Mouse (Mus musculus) stomach, postnatal 0 days (tissue): ENCODE results near the gene Fbxo31. TPM values are rescaled to one million over a fixed set of nuclear protein-coding genes. Genes with fewer than 3 reads are reported as not detected.
"Not testable (repeated sequence)": the region's sequence is repeated elsewhere in the genome, so short reads cannot be mapped to it uniquely, and the experiment has no call there.

ENCODE experiments used
- ATAC-seq: fragments of 200-750 bp; cut with Nextera tagmentation; 2 replicates; pipeline ENCODE4 v1.8.0; 2017; ENCODE audit not compliant: low FRiP score, low TSS enrichment
- DNase-seq: peaks from one replicate; pipeline ENCODE4 v3.0.0-alpha.2; 2016; ENCODE audit warnings: low spot score
- H3K27ac ChIP-seq: fragments of 300-500 bp; sonication (generic); replicated peaks from 2 replicates; pipeline ENCODE4 v1.5.1; 2014; ENCODE audit warnings: mild to moderate bottlenecking, control low read depth
- H3K27me3 ChIP-seq: fragments of 300-500 bp; sonication (generic); 2 replicates; pipeline ENCODE4 v1.6.1; 2014; ENCODE audit warnings: low read length; ENCODE audit not compliant: control insufficient read depth, insufficient read depth
- H3K36me3 ChIP-seq: fragments of 300-500 bp; sonication (generic); 2 replicates; pipeline ENCODE4 v1.6.1; 2014; ENCODE audit warnings: low read length, mixed read lengths; ENCODE audit not compliant: control insufficient read depth, insufficient read depth
- H3K4me1 ChIP-seq: fragments of 300-500 bp; sonication (generic); replicated peaks from 2 replicates; pipeline ENCODE4 v1.6.1; 2014; ENCODE audit warnings: antibody characterized with exemption; ENCODE audit not compliant: control insufficient read depth, insufficient read depth
- H3K4me2 ChIP-seq: fragments of 300-500 bp; sonication (generic); replicated peaks from 2 replicates; pipeline ENCODE4 v1.6.1; 2014; ENCODE audit warnings: low read depth, mild to moderate bottlenecking, control low read depth, moderate library complexity
- H3K4me3 ChIP-seq: fragments of 300-500 bp; sonication (generic); 2 replicates; pipeline ENCODE4 v1.5.1; 2014; ENCODE audit warnings: low read depth, low read length, control low read depth
- H3K9ac ChIP-seq: fragments of 300-500 bp; sonication (generic); 2 replicates; pipeline ENCODE4 v1.6.1; 2014; ENCODE audit warnings: mild to moderate bottlenecking, low read length, control low read depth, mixed read lengths
- H3K9me3 ChIP-seq: fragments of 300-500 bp; sonication (generic); 2 replicates; pipeline ENCODE4 v1.6.1; 2016; ENCODE audit warnings: low read length; ENCODE audit not compliant: control insufficient read depth
- CTCF ChIP-seq: IDR thresholded peaks from 2 replicates; pipeline ENCODE4 v1.5.1; 2016; ENCODE audit warnings: antibody characterized with exemption, low read depth, mild to moderate bottlenecking, moderate library complexity
- EP300 ChIP-seq: optimal IDR thresholded peaks from 2 replicates; pipeline ENCODE3; 2016; ENCODE audit warnings: antibody characterized with exemption
- WGBS: fragments of 180-500 bp; shearing (Covaris S2); extraction: QIAGEN DNeasy Blood & Tissue Kit; methylation state at CpG from one replicate; pipeline ENCODE4 v1.1.7; 2014; 5-methylcytosine and 5-hydroxymethylcytosine counted together
- polyA plus RNA-seq: library from polyadenylated mRNA; unstranded; fragments of >200 nt; fragmentation: Nextera tagmentation; extraction: Ambion mirVana; gene quantifications from 2 replicates; pipeline ENCODE4 v1.2.1, GENCODE M21; 2015

Fbxo31 gene
- polyA plus RNA-seq, 1 experiment from 2014 or later: 10.0 TPM

- H3K36me3 ChIP-seq: peaks cover 33% of the 10 kb centered on the region
- H3K9me3 ChIP-seq: no peaks in the 10 kb centered on the region
- WGBS: 87% methylated on average over 12 of the region's 12 CpGs
- ATAC-seq (no peak), DNase-seq (no peak)
- no peak overlapping the region for H3K4me2 ChIP-seq
- no peak overlapping the region for H3K4me3 ChIP-seq
- no peak overlapping the region for H3K27ac ChIP-seq
- no peaks in the 10 kb centered on the region for H3K4me1 ChIP-seq
- H3K27me3 ChIP-seq: no peaks in the 10 kb centered on the region
- TF ChIP-seq CTCF: no peak
- H3K9ac ChIP-seq: no peak overlapping the region
These were observed 23.8 kb upstream of the Fbxo31 start for GRCm38 (mm10) chr8:121602411-121602810.

DNA sequence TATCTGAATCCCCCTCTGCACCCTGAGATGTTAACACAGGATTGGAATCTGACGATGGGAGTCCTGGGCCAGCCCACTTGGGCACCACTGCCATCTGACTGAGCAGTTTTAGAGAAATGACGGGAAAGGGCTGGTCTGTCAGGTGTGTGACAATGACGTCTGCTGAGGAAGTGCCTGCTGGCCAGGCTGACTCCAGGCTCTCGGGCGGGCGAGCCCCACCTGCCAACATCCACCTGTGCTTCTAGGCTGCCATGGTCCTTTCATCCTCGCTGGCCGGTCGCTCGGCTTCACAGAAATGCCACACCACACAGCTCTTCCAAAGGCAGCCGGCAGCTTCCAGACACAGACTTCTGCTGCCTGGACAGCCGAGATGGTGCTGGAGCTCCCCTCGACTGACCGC is 21.2 kb upstream of the Fbxo31 start:
- Histone ChIP-seq H3K9me3 (no peaks in the 10 kb centered on the region), H3K27ac (no peak overlapping the region), H3K36me3 (peaks cover 25% of the 10 kb centered on the region), H3K4me1 (no peaks in the 10 kb centered on the region), H3K27me3 (no peaks in the 10 kb centered on the region), H3K4me3 (no peak overlapping the region), H3K9ac (no peak overlapping the region), H3K4me2 (no peak overlapping the region)
- ATAC-seq (no peak), DNase-seq (no peak)
- no peak for TF ChIP-seq EP300
- TF ChIP-seq CTCF: no peak
- WGBS: 85% methylated on average over 14 of the region's 14 CpGs

DNA sequence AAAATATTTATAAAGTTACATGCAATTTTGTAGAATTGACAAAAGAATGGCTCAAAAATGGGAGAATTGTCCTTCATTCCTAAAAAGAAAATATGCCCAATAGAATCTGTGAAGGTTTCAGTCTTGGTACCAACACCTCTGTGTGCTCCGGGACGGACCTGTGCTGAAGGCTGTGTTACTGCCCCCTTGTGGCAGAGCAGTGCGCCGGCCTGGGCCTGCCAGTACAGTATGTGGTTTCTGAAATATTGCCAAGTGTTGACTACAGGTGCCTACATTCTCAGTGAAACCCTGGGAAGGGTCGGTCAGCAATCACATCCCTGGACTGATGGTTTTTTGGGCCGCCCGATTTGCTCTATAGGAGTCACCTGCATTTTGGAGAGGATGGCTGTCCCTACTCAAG is 20.3 kb upstream of the Fbxo31 start:
- Histone ChIP-seq H3K9ac (no peak overlapping the region), H3K9me3 (no peaks in the 10 kb centered on the region), H3K4me1 (no peaks in the 10 kb centered on the region), H3K4me2 (no peak overlapping the region), H3K4me3 (no peak overlapping the region), H3K27me3 (no peaks in the 10 kb centered on the region), H3K27ac (no peak overlapping the region), H3K36me3 (peaks cover 15% of the 10 kb centered on the region)
- 20% methylated on average over 7 of the region's 7 CpGs for WGBS
- peak; percentile 88 for DNase-seq
- ATAC-seq: peak; percentile 80
- TF ChIP-seq EP300 (no peak), CTCF (peak; percentile 92)

DNA sequence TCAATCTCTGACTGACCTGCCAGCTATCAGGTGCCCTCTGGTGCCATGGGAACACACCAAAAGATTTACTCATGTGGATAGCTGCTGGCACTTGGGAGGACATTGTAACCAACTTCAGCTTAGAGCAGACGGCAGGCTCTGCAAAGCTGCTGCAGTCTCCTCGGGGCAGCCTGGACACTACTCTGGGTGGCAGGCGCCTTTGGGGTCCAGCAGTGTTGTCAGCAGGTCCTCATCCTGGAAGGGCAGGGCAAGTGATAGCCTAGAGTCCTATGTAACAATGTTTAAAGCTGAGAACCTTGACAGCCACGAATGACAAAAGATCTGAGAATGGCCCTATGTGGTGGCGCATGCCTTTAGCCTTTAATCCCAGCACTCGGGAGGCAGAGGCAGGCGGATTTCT is 19.6 kb upstream of the Fbxo31 start:
- 89% methylated on average over 7 of the region's 7 CpGs for WGBS
- no peak overlapping the region for H3K4me3 ChIP-seq

DNA sequence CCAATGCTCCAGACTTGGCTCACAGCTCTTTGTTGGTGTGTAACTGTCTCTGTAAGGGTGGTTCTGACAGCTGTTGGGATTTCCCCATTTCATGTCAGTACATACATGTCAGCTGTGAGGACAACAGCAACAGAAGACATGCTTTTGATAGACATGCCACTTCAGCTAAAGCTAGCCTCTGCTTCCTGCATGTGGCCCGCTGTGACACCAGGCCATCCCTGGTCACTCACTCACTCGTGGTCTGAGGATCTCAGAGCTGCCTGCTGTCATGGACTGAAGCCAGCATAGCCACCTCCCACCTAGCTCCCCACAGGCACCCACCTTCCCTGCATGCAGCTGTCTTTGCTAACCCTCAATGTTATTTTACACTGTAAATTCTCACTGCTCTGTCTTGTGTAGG is 18.9 kb upstream of the Fbxo31 start:
- H3K36me3 ChIP-seq: peaks cover 12% of the 10 kb centered on the region
- not testable (repeated sequence) for H3K4me3 ChIP-seq, H3K4me1 ChIP-seq, DNase-seq, H3K27ac ChIP-seq, H3K9me3 ChIP-seq, H3K27me3 ChIP-seq, ATAC-seq, H3K4me2 ChIP-seq, H3K9ac ChIP-seq
- 65% methylated on average over 2 of the region's 2 CpGs for WGBS

More for the DNA sequence above, 19.6 kb upstream of the Fbxo31 start:
- Histone ChIP-seq H3K9ac (no peak overlapping the region), H3K36me3 (peaks cover 12% of the 10 kb centered on the region), H3K4me2 (no peak overlapping the region), H3K9me3 (no peaks in the 10 kb centered on the region), H3K27ac (no peak overlapping the region), H3K27me3 (no peaks in the 10 kb centered on the region), H3K4me1 (no peaks in the 10 kb centered on the region)
- ATAC-seq (no peak), DNase-seq (no peak)
- TF ChIP-seq CTCF (no peak), EP300 (no peak)

DNA sequence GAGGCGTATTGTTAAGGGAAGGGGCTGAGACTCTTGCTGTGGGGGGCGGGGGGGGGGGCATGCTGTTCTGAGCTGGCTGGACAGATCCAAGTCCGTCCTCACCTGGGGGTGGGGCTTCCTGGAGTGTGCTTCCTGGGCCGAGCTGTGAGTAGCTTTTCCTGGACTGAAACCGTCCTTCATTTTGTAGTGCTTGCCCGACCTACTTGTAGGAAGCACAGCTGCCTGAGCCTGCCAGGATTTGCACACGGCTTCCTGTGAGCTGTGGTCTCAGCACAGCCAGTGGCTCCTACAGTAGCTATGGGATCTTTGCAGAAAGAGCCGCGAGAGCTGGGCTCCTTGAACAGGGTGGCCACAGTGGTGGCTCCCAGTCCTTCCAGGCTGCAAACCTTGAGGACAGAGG is 15.4 kb upstream of the Fbxo31 start:
- TF ChIP-seq CTCF: no peak
- no peaks in the 10 kb centered on the region for H3K27me3 ChIP-seq
- H3K9ac ChIP-seq: no peak overlapping the region
- WGBS: 71% methylated on average over 9 of the region's 9 CpGs
- no peaks in the 10 kb centered on the region for H3K9me3 ChIP-seq
- no peak overlapping the region for H3K27ac ChIP-seq
- peaks cover 7% of the 10 kb centered on the region for H3K36me3 ChIP-seq
- no peak overlapping the region for H3K4me3 ChIP-seq
- ATAC-seq (no peak), DNase-seq (no peak)
- H3K4me2 ChIP-seq: no peak overlapping the region
- H3K4me1 ChIP-seq: peaks cover 6% of the 10 kb centered on the region

DNA sequence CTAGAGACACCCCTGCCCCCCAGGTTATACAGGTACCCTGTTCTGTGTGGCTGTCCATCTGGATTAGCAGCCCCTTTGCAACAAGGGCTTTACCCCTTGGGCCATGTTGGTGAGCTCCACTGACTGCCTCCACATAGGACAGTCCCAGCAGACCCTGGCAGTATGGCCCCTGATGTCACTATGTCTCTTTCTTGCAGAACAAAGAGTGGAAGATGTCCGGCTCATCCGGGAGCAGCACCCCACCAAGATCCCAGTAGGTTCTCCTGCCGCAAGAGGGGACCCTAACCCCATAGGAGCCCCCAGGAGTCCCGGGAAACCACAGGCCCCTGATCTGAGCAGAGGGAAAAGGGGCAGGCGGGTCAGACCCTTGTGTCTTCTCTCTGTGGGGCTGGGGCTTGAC is 14.7 kb upstream of the Fbxo31 start:
- 86% methylated on average over 5 of the region's 5 CpGs for WGBS
- Histone ChIP-seq H3K27me3 (no peaks in the 10 kb centered on the region), H3K4me2 (no peak overlapping the region), H3K9ac (no peak overlapping the region), H3K36me3 (peaks cover 7% of the 10 kb centered on the region), H3K27ac (no peak overlapping the region), H3K4me1 (peaks cover 6% of the 10 kb centered on the region), H3K4me3 (no peak overlapping the region), H3K9me3 (no peaks in the 10 kb centered on the region)
- no peak for DNase-seq
- ATAC-seq: no peak
- no peak for TF ChIP-seq EP300
- no peak for TF ChIP-seq CTCF
